Mouse (Mus musculus) thymus, adult 2 months (tissue): ENCODE results near the gene Uxs1.

Experiments used
- CTCF ChIP-seq: fragments of 200-500 bp; IDR thresholded peaks from 2 replicates; pipeline ENCODE4 v1.5.1; 2012; ENCODE audit warnings: mild to moderate bottlenecking, control low read depth, low read length, moderate library complexity, borderline replicate concordance; ENCODE audit not compliant: control insufficient read depth, poor library complexity, insufficient read depth; ENCODE audit errors: extremely low read depth
- POLR2A ChIP-seq: fragments of 200-500 bp; IDR thresholded peaks from 2 replicates; pipeline ENCODE4 v1.6.1; 2012; ENCODE audit warnings: mild to moderate bottlenecking, low read length, control low read depth, moderate library complexity; ENCODE audit not compliant: control insufficient read depth, poor library complexity, insufficient read depth; ENCODE audit errors: extremely low read depth

- TF ChIP-seq CTCF = no peak
- no peak for TF ChIP-seq POLR2A
These were observed 61.3 kb downstream of the Uxs1 start for GRCm38 (mm10) chr1:43766328-43766727.
